Mouse (Mus musculus) thymus, adult 2 months (tissue): ENCODE data around the gene Ap2a1.

Experiments used
- CTCF ChIP-seq: fragments of 200-500 bp; IDR thresholded peaks from 2 replicates; pipeline ENCODE4 v1.5.1; 2012; ENCODE audit warnings: mild to moderate bottlenecking, control low read depth, low read length, moderate library complexity, borderline replicate concordance; ENCODE audit not compliant: control insufficient read depth, poor library complexity, insufficient read depth; ENCODE audit errors: extremely low read depth
- POLR2A ChIP-seq: fragments of 200-500 bp; IDR thresholded peaks from 2 replicates; pipeline ENCODE4 v1.6.1; 2012; ENCODE audit warnings: mild to moderate bottlenecking, low read length, control low read depth, moderate library complexity; ENCODE audit not compliant: control insufficient read depth, poor library complexity, insufficient read depth; ENCODE audit errors: extremely low read depth

DNA sequence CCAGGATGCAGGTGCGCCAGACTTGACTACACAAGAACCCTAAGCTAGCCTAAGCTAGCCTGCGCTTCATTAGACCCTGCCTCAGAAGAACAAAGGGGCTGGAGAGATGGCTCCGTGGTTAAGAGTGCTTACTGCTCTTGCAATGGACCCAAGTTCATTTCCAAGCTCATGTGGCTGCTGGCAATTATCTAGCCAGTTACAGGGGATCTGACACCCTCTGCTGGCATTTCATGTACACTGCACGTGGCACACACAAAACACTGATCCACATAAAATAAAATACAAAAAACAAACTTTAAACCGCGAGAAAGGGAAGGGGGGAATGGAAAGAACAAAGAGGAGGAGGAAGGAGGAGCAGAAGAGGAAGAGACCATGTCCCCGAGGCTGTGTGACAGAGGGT, 28.9 kb upstream of the Ap2a1 start:
- no peak for TF ChIP-seq POLR2A
- no peak for TF ChIP-seq CTCF
